Mouse (Mus musculus) embryonic facial prominence, embryonic 13.5 days (tissue): Measurements from ENCODE around the gene Lemd1. TPM values are rescaled to one million over a fixed set of nuclear protein-coding genes. Genes with fewer than 3 reads are reported as not detected.
A peak's percentile ranks its signal among the peaks of the same experiment; 100 is the strongest.

Source experiments
- ATAC-seq: fragments of 200-750 bp; cut with Nextera tagmentation; 2 replicates; pipeline ENCODE4 v1.8.0; 2017; ENCODE audit warnings: low read depth; ENCODE audit not compliant: insufficient number of reproducible peaks, insufficient read depth, low FRiP score, low TSS enrichment
- H3K27ac ChIP-seq: fragments of 300-500 bp; sonication (generic); 2 replicates; pipeline ENCODE4 v1.5.1; 2015; ENCODE audit warnings: moderate library complexity, mild to moderate bottlenecking, inconsistent platforms
- H3K27me3 ChIP-seq: fragments of 300-500 bp; sonication (generic); 2 replicates; pipeline ENCODE4 v1.6.1; 2015; ENCODE audit warnings: mild to moderate bottlenecking, inconsistent platforms
- H3K36me3 ChIP-seq: fragments of 300-500 bp; sonication (generic); 2 replicates; pipeline ENCODE4 v1.6.1; 2015; ENCODE audit warnings: mild to moderate bottlenecking, inconsistent platforms
- H3K4me1 ChIP-seq: fragments of 300-500 bp; sonication (generic); 2 replicates; pipeline ENCODE4 v1.6.1; 2015; ENCODE audit warnings: inconsistent platforms
- H3K4me2 ChIP-seq: fragments of 300-500 bp; sonication (generic); 2 replicates; pipeline ENCODE4 v1.6.1; 2015; ENCODE audit warnings: moderate library complexity, mild to moderate bottlenecking, inconsistent platforms
- H3K4me3 ChIP-seq: fragments of 300-500 bp; sonication (generic); 2 replicates; pipeline ENCODE4 v1.5.1; 2015; ENCODE audit warnings: mild to moderate bottlenecking, inconsistent platforms
- H3K9ac ChIP-seq: fragments of 300-500 bp; sonication (generic); 2 replicates; pipeline ENCODE4 v1.6.1; 2015; ENCODE audit warnings: mild to moderate bottlenecking, inconsistent platforms
- H3K9me3 ChIP-seq: fragments of 300-500 bp; sonication (generic); 2 replicates; pipeline ENCODE4 v1.6.1; 2016; ENCODE audit warnings: inconsistent platforms
- WGBS: fragments of 180-500 bp; shearing (Covaris S2); methylation state at CpG from one replicate; pipeline ENCODE4 v1.1.7; 2015; ENCODE audit warnings: mixed read lengths; 5-methylcytosine and 5-hydroxymethylcytosine counted together
- polyA plus RNA-seq: library from polyadenylated mRNA; unstranded; fragments of >200 nt; fragmentation: Nextera tagmentation; extraction: Ambion mirVana; gene quantifications from 2 replicates; pipeline ENCODE4 v1.2.1, GENCODE M21; 2015

Lemd1 gene
- polyA plus RNA-seq, 1 experiment from 2014 or later, result 1.2 TPM

GRCm38 (mm10) chr1:132298425-132298800 is 107.2 kb downstream of the Lemd1 start, which contains the start of gene Klhdc8a:
Gene Klhdc8a, plus strand, starts transcription at chr1:132298626.
- no peak within 1 kb of the TSS for H3K27ac ChIP-seq
- peak within 1 kb of the TSS; percentile 100 for H3K4me2 ChIP-seq
- H3K9me3 ChIP-seq, result no peaks in the 10 kb centered on the region
- peak within 1 kb of the TSS; percentile 74 for H3K9ac ChIP-seq
- no peaks in the 10 kb centered on the region for H3K36me3 ChIP-seq
- H3K4me3 ChIP-seq, result peak within 1 kb of the TSS; percentile 61
- H3K27me3 ChIP-seq, result peaks cover 71% of the 10 kb centered on the region
- no peak; the same call in 1 of the 2 replicates for ATAC-seq
- WGBS, result under 1% methylated on average over 28 of the region's 28 CpGs
- H3K4me1 ChIP-seq, result peaks cover 15% of the 10 kb centered on the region

DNA sequence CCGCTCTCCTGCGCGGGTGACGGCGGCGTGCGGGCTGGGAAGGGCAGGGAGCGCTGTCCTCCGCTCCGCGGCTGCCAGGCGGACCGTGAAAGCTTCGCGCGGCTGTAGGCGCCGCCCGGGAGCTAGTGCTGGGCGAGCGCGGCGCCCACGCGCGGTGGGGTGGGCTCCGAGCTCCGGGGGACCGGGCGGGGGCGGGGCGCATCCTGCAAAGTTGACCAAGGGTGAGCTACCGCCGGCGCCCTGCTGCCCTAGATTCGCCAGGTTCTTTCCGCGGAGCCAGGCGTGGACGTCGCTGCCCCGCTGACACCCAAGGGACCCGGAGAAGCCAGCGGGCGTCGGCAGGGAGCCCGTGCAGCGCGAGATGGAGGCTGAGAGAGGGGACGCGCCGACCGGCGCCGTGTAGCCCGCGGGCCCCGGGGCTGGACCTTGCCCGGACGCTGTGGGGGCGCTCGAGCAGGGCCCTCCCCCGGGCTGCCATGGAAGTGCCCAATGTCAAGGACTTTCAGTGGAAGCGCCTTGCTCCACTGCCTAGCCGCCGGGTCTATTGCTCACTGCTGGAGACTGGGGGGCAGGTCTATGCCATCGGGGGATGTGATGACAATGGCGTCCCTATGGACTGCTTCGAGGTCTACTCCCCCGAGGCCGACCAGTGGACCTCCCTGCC is 107.7 kb downstream of the Lemd1 start:
- Histone ChIP-seq H3K4me3 (peak overlapping the region; percentile 61), H3K36me3 (no peaks in the 10 kb centered on the region), H3K27ac (no peak overlapping the region), H3K9me3 (no peaks in the 10 kb centered on the region), H3K9ac (peak overlapping the region; percentile 74), H3K4me2 (peak overlapping the region; percentile 100), H3K27me3 (peaks cover 71% of the 10 kb centered on the region), H3K4me1 (peaks cover 15% of the 10 kb centered on the region)
- no peak for ATAC-seq
- under 1% methylated on average over 65 of the region's 71 CpGs for WGBS

DNA sequence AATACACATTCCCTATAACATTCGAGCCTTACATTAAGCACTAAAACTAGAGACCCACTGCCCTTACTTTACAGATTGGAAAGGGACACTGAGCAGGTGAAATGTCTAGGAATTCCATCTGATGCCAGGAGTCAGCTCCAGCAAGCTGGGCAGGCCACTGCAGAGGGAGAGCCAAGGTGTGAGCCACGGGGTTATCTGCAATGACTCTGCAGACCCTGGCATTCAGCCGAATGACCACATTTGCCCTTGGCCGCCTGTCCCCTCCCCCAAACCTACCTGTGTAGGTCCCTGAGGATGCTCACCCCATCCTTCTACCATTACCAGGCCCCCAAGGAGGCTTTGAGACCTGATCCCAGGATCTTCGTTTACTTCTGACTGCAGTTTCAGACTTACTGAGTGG is 108.5 kb downstream of the Lemd1 start:
- no peak for ATAC-seq
- H3K9ac ChIP-seq, result no peak overlapping the region
- no peak overlapping the region for H3K27ac ChIP-seq
- H3K36me3 ChIP-seq, result no peaks in the 10 kb centered on the region
- peak overlapping the region; percentile 100; the same call in 1 of the 2 replicates for H3K4me2 ChIP-seq
- no peaks in the 10 kb centered on the region for H3K9me3 ChIP-seq
- 83% methylated on average over 5 of the region's 5 CpGs for WGBS
- H3K27me3 ChIP-seq, result peaks cover 71% of the 10 kb centered on the region
- peaks cover 15% of the 10 kb centered on the region for H3K4me1 ChIP-seq
- no peak overlapping the region for H3K4me3 ChIP-seq

- Histone ChIP-seq H3K4me1 (peaks cover 15% of the 10 kb centered on the region), H3K27me3 (peaks cover 65% of the 10 kb centered on the region), H3K9ac (no peak overlapping the region), H3K4me3 (no peak overlapping the region), H3K4me2 (no peak overlapping the region), H3K27ac (no peak overlapping the region), H3K9me3 (no peaks in the 10 kb centered on the region), H3K36me3 (no peaks in the 10 kb centered on the region)
- 93% methylated on average over 5 of the region's 5 CpGs for WGBS
- ATAC-seq, result no peak
Observed at GRCm38 (mm10) chr1:132301242-132301641, 110.0 kb downstream of the Lemd1 start.

DNA sequence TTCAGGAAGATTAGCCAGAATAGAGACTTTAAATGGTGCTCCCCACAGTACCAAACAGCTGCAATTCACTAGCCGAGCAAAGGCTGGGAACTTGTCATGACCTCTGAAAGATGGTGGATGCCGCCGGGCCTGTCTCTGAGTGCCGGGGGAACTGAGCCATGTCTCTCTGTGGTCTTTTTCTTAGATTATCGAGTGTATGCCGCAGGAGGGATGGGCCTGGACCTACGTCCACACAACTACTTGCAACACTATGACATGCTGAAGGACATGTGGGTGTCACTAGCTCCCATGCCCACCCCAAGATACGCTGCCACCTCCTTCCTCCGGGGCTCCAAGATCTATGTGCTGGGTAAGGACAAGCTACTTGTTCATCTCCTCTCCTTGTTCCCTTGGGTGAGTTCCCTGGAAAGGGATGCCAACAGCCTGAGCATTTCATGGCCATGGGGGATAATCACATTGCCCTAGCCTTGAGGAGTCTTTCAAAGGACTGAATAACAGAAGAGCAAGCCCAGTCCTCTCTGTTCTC is 111.2 kb downstream of the Lemd1 start:
- no peaks in the 10 kb centered on the region for H3K9me3 ChIP-seq
- no peaks in the 10 kb centered on the region for H3K36me3 ChIP-seq
- peaks cover 54% of the 10 kb centered on the region for H3K27me3 ChIP-seq
- peaks cover 15% of the 10 kb centered on the region for H3K4me1 ChIP-seq
- 87% methylated on average over 9 of the region's 9 CpGs for WGBS
- H3K27ac ChIP-seq, result no peak overlapping the region
- no peak overlapping the region for H3K4me3 ChIP-seq
- H3K4me2 ChIP-seq, result no peak overlapping the region
- no peak overlapping the region for H3K9ac ChIP-seq
- ATAC-seq, result no peak

DNA sequence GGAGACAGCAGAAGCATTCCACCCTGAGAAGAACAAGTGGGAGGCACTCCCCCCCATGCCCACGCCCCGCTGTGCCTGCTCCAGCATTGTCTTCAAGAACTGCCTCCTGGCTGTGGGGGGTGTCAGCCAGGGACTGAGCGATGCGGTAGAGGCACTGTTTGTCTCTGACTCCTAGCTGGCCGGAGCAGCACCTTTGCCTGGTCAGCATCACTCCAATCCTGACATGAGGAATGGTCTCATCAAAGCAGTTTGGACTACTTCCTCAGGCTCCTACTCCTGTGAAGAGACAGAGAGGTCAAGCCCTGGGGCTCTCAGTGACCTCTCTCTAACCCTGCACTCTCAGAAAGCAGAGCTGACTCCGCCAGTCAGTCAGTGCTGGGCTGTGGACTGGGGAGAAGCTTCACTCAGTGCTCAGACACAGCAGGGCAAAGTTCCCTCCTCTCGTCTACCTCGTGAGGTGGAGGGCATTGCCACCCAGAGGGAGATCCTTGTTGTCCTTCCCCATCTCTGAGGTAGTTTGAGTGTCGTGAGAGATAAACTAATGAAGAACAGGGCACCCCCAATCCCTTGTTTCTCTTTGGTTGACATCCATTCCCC is 113.5 kb downstream of the Lemd1 start:
- no peak overlapping the region for H3K27ac ChIP-seq
- H3K4me2 ChIP-seq, result no peak overlapping the region
- H3K36me3 ChIP-seq, result no peaks in the 10 kb centered on the region
- H3K9me3 ChIP-seq, result no peaks in the 10 kb centered on the region
- 25% methylated on average over 9 of the region's 9 CpGs for WGBS
- no peak overlapping the region for H3K9ac ChIP-seq
- peaks cover 36% of the 10 kb centered on the region for H3K27me3 ChIP-seq
- no peak for ATAC-seq
- no peak overlapping the region for H3K4me3 ChIP-seq
- H3K4me1 ChIP-seq, result no peaks in the 10 kb centered on the region

GRCm38 (mm10) chr1:132306160-132306559 is 114.9 kb downstream of the Lemd1 start:
- no peak overlapping the region for H3K9ac ChIP-seq
- no peaks in the 10 kb centered on the region for H3K9me3 ChIP-seq
- no peak overlapping the region for H3K4me3 ChIP-seq
- WGBS, result 34% methylated on average over 4 of the region's 4 CpGs
- peaks cover 23% of the 10 kb centered on the region for H3K27me3 ChIP-seq
- no peak overlapping the region for H3K27ac ChIP-seq
- no peak for ATAC-seq
- no peak overlapping the region for H3K4me2 ChIP-seq
- no peaks in the 10 kb centered on the region for H3K36me3 ChIP-seq
- no peaks in the 10 kb centered on the region for H3K4me1 ChIP-seq

- ATAC-seq, result 0 out of 2 replicates have a peak, but pooled peaks have one; percentile 32
- 15% methylated on average over 4 of the region's 4 CpGs for WGBS
- H3K27me3 ChIP-seq, result peaks cover 21% of the 10 kb centered on the region
Observed at GRCm38 (mm10) chr1:132306808-132307207, 115.6 kb downstream of the Lemd1 start.

GRCm38 (mm10) chr1:132307962-132308361 is 116.7 kb downstream of the Lemd1 start:
- Histone ChIP-seq H3K4me2 (no peak overlapping the region), H3K9me3 (no peaks in the 10 kb centered on the region), H3K27ac (no peak overlapping the region), H3K4me3 (no peak overlapping the region), H3K36me3 (no peaks in the 10 kb centered on the region), H3K4me1 (no peaks in the 10 kb centered on the region), H3K27me3 (peaks cover 23% of the 10 kb centered on the region), H3K9ac (no peak overlapping the region)
- 85% methylated on average over 6 of the region's 6 CpGs for WGBS
- ATAC-seq, result no peak

More at GRCm38 (mm10) chr1:132306808-132307207, 115.6 kb downstream of the Lemd1 start:
- H3K4me2 ChIP-seq, result no peak overlapping the region
- no peak overlapping the region for H3K9ac ChIP-seq
- H3K9me3 ChIP-seq, result no peaks in the 10 kb centered on the region
- H3K36me3 ChIP-seq, result no peaks in the 10 kb centered on the region
- no peak overlapping the region for H3K27ac ChIP-seq
- H3K4me3 ChIP-seq, result no peak overlapping the region
- H3K4me1 ChIP-seq, result no peaks in the 10 kb centered on the region

DNA sequence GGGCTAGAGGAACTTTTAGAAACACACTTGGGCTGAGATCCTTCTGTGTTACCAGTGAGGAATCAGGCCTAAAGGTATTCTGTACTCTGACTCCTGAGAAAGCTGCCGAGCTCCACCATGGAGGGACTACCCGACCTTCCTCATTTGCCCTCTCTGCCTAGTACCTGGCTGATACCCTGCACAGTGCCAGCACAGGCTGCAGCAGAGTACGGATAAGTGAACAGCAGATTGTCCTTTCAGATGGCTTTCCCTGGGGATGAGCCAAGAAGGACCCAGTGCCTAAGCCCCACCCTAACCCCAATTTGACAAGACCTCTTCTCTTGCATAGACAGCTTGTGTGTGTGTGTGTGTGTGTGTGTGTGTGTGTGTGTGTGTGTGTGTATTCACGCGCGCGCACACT is 117.4 kb downstream of the Lemd1 start:
- Histone ChIP-seq H3K4me3 (no peak overlapping the region), H3K27ac (no peak overlapping the region), H3K4me1 (no peaks in the 10 kb centered on the region), H3K27me3 (peaks cover 25% of the 10 kb centered on the region), H3K4me2 (no peak overlapping the region), H3K36me3 (no peaks in the 10 kb centered on the region), H3K9me3 (no peaks in the 10 kb centered on the region), H3K9ac (no peak overlapping the region)
- ATAC-seq, result no peak
- 85% methylated on average over 7 of the region's 7 CpGs for WGBS
